Mouse (Mus musculus): Measurements from ENCODE around the gene C730034F03Rik. TPM values are rescaled to one million over a fixed set of nuclear protein-coding genes. Genes with fewer than 3 reads are reported as not detected.
A peak's percentile ranks its signal among the peaks of the same experiment; 100 is the strongest.

Gene C730034F03Rik
- total RNA-seq, 4 experiments from 2014 or later: 1.4 to 4.1 (median 2.0) TPM

DNA sequence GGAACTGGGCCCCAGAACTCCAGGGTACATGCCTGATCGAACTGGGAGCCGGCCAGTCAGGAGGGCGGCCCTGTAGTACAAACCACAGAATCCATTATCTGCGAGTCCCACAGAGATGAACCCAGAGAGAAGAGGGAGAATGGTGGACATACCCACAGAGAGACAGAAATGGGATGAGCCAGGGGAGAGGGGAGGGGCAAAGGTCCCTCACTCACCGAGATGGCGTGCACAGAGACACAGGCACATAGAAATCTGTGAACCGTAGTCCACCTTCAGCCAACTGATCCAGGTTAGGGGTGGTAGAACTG lies 45.9 kb downstream of the C730034F03Rik start:
- no peak for DNase-seq (ENCODE audit: low spot score)

DNA sequence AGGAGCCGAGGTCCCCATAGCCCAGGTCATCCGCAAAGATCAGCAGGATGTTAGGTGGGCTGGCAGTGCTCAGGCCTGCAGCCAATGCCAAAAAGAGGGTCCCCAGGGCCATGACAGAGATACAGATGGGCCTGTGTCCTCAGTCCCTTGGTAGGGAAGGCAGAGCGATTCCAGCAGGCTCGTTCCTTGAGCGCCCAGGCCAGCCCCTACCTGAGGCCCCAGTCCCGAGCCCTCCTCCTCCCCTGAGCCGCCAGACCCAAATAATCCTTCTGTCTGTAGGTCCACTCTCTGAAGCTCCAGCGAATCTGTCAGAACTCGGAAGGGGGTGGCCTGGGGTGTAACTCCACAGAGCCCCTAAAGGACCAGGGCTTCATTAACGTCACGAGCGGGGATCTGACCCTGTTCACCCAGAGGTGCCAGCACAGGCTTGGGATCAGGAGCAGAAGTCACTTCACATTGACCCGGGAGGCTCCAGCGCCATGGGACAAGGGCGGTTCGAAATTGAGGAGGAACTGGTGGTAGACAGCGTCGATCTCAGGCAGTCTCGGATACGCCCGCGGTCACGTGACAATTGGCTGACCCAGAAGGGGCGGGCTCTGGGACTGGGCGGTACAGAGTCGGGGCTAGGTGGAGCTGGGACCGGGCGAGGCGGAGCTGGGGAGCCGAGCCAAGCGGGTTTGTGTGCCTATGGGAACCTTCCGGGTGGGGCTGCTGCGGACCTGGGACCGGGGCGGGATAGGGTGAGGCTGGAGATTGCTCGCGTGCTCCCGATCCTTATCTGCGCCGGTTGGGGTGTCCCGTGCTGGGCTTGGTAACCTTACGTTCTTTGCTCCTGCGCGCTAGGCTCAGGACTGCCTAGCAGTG lies 46.5 kb downstream of the C730034F03Rik start:
- DNase-seq (ENCODE audit: low spot score): peak; percentile 96

DNA sequence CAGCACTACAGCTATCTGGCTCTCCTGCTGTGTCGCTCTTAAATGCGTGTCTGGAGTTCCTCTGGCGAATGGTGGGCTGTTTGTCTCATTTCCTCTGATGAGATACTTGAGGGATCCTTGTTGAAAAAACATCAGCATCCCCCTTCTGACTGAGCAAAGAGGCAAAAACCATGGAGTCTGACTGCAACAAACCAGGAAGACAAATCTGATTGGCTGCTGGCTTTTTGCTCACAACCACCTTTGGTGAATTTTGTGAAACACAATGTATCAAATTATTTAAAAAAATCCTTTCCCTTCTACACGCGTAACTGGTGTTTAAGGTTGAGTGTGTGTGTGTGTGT lies 47.1 kb downstream of the C730034F03Rik start:
- no peak for DNase-seq (ENCODE audit: low spot score)

DNA sequence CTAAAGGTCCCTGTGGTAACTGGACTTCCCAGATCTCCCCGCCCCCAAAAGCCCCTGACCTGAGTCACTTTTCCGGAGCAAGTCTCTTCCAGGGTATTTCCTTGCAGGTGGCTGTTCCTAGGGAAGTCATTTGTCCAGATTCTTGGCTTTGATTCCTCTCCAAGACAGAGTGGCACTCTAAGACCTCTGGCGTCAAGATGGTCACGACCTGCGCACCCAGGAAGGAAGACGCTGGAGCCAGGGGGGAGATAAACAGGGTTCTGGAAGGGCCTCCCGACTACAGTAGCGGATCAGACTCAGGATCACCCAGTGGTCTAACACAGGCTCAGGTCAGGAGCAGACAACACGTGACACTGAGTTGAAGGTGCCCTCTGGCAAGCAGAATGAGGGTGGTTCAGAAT lies 47.7 kb downstream of the C730034F03Rik start, which contains the start of gene Arsa:
Gene Arsa (minus strand): TSS at position 335 of the 401 bp plus-strand sequence.
- DNase-seq (ENCODE audit: low spot score): peak; percentile 68

DNA sequence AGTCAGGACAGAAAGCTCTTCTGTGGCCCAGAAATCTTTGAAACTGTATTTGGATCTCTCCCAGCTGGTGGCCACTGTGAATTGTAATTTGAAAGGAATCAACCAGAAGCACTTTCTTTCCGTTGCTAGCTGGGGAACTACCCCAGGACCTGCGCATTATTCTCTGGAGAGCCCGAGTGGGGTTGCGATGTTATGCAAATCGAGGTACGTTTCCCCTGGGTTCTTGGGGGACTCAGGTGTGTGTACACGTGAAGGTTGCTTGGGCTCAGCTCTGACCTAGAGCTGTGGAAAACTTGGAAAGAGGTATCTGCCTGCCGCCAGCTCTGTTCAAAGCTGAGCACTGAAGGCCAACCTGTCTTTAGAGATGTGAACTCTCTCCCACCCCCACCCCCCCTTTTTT lies 48.4 kb downstream of the C730034F03Rik start:
- DNase-seq (ENCODE audit: low spot score): no peak

DNA sequence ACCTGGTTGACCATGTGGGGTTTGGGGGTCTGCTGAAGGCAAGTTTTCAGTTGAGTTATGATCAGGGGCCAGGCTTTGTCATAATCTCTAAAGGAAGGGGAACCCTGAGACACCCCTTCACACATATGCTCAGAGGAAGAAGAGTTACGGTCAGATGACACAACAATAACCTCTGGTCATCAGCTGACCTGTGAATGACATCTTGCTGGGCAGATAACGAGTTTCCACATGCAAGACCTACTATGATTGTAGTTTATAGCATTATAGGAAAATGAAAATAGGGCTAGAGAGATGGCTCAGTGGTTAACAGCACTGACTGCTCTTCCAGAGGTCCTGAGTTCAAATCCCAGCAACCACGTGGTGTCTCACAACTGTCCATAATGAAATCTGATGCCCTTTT lies 49.2 kb downstream of the C730034F03Rik start:
- DNase-seq (ENCODE audit: low spot score): no peak

Other genes with a start within 250 kb of the C730034F03Rik start
- gene Plxnb2, start 248.8 kb upstream of the C730034F03Rik start, total RNA-seq (2022): 100 to 1,000 TPM in 2 of 4 experiments, 10 to 100 TPM in 2; 92.5 to 104 (median 99.6) TPM
- 10 to 100 TPM in 2 of 4 experiments, 1 to 10 TPM in 2; 8.8 to 12.9 (median 11.0) TPM for gene Dennd6b, start 233.1 kb upstream of the C730034F03Rik start, total RNA-seq (2022)
- 10 to 100 TPM; 82.1 to 87.5 (median 84.7) TPM for gene Ppp6r2, start 218.0 kb upstream of the C730034F03Rik start, total RNA-seq (2022)
- gene Sbf1, start 114.3 kb upstream of the C730034F03Rik start, total RNA-seq (2022): 10 to 100 TPM; 56.5 to 74.5 (median 69.5) TPM
- gene Adm2, start 106.9 kb upstream of the C730034F03Rik start, total RNA-seq (2022): not detected
- not detected for gene Miox, start 95.2 kb upstream of the C730034F03Rik start, total RNA-seq (2022)
- gene Lmf2, start 73.9 kb upstream of the C730034F03Rik start, total RNA-seq (2022): 10 to 100 TPM; 23.6 to 29.1 (median 26.7) TPM
- gene Ncaph2, start 73.9 kb upstream of the C730034F03Rik start, total RNA-seq (2022): 10 to 100 TPM; 52.8 to 67.4 (median 57.4) TPM
- gene Sco2, start 55.7 kb upstream of the C730034F03Rik start, total RNA-seq (2022): 10 to 100 TPM; 21.9 to 32.0 (median 24.4) TPM
- under 1 TPM; 0.22 to 0.72 (median 0.31) TPM for gene Tymp, start 52.5 kb upstream of the C730034F03Rik start, total RNA-seq (2022)
- 1 to 10 TPM in 3 of 4 experiments, under 1 TPM in 1; 0.41 to 2.3 (median 2.2) TPM for gene Odf3b, start 50.3 kb upstream of the C730034F03Rik start, total RNA-seq (2022)
- not detected for gene Klhdc7b, start 44.7 kb upstream of the C730034F03Rik start, total RNA-seq (2022)
- not detected for gene Syce3, start 19.1 kb upstream of the C730034F03Rik start, total RNA-seq (2022)
- 100 to 1,000 TPM; 631 to 738 (median 682) TPM for gene Cpt1b, start 3.7 kb upstream of the C730034F03Rik start, total RNA-seq (2022)
- 10 to 100 TPM in 2 of 4 experiments, 1 to 10 TPM in 2; 6.9 to 14.3 (median 10.7) TPM for gene Gm44502, start 107 bp downstream of the C730034F03Rik start, total RNA-seq (2022)
- gene Chkb, start 319 bp downstream of the C730034F03Rik start, total RNA-seq (2022): 10 to 100 TPM; 46.7 to 59.6 (median 54.0) TPM
- gene Mapk8ip2, start 24.3 kb downstream of the C730034F03Rik start, total RNA-seq (2022): under 1 TPM in 3 of 4 experiments, not detected in 1; 0.09 to 0.25 (median 0.09) TPM
- gene Arsa, start 47.8 kb downstream of the C730034F03Rik start, total RNA-seq (2022): 10 to 100 TPM; 10.9 to 12.7 (median 11.8) TPM
- 10 to 100 TPM; 36.3 to 53.5 (median 43.5) TPM for gene Shank3, start 70.0 kb downstream of the C730034F03Rik start, total RNA-seq (2022)
- gene Acr, start 138.7 kb downstream of the C730034F03Rik start, total RNA-seq (2022): under 1 TPM in 3 of 4 experiments, not detected in 1; 0.19 to 0.41 (median 0.28) TPM
- gene Rabl2, start 162.3 kb downstream of the C730034F03Rik start, total RNA-seq (2022): 1 to 10 TPM; 4.4 to 6.6 (median 5.4) TPM